Mouse (Mus musculus) right cerebral cortex, postnatal 4 days (tissue): ENCODE data around the gene Acer3.

ENCODE experiments used
- DNase-seq: peaks from one replicate; pipeline ENCODE4 v3.0.0-alpha.2; 2022

Acer3 gene

DNA sequence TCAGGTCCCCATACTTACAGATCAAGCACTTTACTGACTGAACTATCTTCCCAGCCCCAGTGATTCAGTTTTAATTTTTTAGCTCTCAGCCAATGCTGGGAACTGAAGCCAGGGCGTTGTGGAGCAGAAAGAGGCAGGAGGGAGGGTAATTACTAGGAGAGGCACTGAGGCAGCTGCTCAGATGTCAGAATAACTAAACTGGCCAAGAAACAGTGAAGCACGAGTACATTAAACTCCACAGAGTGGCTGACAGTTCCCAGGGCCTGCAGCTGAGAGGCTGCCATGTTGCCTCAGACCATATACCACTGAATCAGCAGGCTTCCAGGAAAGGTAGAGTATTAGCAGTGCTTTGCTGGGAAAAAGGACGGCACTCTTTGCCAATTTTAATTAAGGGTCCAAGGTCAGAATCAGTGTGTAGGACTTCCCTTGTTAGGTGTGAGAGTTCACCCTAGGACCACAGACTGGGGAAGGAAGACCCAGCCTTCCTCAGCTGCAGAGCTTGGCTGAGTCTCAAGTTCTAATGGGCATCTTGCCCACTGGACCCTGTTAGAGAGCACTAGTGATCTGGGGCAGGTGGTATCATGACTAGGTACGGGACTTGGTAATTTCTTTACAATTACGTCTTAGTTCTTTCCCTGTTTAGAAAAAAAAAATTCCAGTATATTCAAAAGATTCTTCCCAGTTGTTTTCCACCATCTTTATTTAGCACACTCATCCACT, 11.8 kb upstream of the Acer3 start:
- no peak for DNase-seq

DNA sequence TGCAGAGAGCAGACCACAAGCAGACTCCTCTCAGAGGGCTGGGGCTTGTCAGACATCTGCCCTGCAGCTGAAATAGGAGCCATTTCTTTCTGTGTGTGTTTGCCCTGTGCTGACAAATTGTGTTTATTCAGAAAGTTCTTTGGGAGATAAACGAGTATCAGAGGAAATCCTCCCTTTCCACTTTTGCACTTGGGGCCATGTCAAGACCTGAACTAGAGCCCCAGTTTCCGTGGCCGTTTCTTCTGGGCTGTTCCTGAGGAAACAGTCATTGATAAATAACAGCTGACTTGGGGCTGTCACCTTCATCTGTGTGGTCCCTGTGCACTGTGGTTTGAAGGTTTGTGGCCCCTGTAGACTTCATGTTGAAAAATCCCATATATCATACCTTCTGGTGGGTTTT, 10.9 kb upstream of the Acer3 start:
- DNase-seq, result no peak

DNA sequence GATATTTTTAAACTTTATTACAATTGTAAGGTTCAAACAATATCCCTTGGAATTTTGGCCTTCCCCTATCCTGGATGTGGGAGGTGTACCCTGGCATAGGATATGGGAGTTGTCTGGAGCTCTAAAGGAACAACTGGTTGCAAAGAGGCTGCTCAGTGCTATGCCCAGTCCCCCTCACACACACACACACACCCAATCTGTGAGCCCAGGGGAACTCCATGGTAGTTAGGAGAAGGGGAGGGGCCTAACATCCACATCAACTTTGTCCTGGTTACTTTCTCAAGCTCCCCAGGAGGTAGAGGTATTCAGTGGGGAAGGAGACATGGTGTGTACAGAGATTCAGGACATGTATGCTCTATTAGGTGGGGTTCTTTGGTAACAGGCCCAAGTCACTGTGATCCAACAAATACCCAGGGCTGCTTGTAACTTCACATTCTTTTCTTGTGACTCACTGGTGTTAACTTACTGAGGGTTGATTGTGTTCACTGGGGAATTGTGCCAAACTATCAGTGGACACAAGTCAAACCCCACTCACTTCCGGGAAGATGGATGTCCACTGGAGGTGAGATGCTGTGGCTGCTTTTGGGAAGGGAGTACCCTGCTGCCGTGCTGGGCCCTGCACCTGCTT, 9.5 kb upstream of the Acer3 start:
- no peak for DNase-seq

DNA sequence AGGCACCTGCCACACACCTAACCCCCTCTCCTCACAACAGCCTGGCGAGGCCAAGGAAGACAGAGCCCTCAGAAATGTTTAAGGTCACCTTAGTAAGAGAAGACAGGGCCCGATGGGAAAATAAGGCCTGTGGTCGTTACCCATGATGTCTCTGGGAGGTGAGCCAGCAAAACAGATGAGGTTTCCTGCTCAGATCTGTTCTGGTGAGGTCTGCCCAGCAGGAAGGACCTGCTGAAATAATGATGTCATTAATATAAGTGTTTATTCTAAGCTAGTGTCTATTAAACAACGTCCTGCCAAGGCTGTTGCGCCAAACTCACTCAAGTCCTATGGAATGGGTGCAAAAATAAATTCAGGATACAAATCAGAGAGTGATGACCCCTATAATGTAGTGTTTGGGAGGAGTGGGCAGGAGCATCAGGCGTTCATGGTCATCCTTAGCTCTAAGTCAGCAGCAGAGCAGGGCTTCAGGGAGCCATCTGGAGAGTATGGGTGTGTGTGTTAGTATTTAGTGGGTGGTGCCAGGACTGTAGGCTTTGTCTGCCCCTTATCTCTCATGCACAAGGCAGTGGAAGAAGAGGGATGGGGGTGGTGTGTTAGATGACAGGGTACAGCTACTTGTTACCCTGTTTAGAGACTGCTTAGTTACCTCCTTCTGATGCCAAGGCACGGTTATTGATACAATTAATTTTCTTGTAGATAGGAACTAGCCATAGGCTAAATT, 8.8 kb upstream of the Acer3 start:
- DNase-seq, result no peak

DNA sequence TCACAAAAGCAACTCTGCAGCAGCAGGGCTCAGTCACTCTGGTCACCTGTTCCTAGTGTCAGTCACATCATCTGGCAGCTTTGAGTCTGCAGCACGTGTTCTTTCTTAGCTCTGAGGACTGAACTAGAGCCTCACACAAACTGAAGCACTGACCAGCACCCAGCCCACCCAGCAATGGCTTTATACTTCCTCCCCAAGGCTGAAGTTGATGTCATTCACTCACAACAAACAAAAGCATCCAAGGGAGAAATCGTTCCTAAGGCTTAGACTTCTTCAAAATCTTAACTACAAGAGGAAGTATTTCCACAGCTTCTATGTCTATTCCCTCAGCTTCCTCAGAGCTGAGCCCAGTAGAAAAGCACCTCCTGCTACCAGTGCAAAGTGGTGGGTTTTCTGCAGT, 7.3 kb upstream of the Acer3 start:
- no peak for DNase-seq

DNA sequence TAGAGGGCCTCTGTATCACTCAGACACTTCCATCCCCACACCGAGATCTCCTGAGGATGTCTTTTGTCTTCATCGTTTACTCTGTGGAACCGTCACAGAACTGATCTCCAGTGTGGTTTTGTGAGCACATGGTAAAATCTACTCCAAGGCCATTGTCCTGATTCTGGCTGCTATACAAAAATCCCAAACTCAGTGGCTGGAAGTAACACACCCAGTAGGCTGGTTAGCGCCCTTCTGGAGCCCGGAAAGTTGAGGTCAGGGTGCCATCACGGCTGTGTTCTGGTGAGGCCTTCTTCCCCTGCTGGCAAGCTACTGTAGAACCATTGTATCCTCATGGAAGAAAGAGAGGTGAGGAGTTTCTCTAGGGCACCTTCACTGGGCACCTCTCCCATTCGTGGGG, 5.0 kb upstream of the Acer3 start:
- DNase-seq, result no peak

DNA sequence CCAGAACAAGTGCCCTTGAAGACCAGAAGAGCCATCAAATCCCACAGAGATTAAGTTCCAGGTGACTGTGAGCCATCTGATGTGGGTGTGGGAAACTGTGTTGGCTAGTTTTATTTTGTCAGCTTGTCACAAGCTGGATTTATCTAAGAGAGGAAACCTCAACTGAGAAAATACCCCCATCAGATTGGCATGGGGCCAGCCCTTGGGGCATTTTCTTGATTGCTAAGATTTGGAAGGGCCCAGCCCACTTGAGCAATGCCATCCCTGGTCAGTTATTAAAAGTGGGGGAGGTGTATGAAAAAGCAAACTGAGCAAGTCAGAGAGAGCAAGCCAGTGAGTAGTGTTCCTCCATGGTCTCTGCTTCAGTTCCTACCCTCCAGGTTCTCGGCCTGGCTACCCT, 3.2 kb upstream of the Acer3 start:
- DNase-seq, result no peak

DNA sequence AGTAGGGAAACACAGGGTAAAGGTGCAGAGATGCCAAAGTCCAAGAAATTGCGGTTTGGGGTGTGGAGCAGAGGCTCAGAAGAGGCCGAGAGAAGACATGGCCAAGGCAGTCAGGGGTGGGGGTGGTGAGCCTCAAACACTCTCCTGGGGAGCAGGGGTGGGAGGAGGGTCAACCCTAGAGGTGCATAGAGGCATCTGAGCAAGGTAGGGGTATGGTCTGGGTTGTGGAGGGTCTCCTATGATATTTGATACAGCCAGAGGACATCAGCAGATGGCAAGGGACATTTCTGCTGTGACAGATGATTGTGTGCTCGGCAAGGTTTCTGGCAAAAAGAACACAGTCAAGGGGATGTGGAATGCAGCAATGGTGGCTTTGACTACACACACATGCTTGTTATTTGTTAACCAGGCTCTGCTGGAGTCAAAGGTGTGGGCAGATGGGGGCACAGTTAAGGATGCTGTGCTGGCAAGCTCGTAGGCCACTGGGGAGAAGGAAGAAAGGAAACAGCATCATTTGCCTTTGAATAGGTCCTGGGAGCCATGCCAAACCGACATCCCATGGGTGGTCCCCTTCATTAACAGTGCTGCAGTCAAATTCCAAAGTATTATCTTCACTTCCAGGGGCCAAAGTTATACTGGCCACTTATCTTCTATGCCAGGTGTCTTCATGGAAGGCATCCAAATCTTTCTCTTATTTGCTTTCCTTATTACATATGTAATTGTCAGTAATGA, 2.4 kb upstream of the Acer3 start:
- DNase-seq, result peak; percentile 52

DNA sequence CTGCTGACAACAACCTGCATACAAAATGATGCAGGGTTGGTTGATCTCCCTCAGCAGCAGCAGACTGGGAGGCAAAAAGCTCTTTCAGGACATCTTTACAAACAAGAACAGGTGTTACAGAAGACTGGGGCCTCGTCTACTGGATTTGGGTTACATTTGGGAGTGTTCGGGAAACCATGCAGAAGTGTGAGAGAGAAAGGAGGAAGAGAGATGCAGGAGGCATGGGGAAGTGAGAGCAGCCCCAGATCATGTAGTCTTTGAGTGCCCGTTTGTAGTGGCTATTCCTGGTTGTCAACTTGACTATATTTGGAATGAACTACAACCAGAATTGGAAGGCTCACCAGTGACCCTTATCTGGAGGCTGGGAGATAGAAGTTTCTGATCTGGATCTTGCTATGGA, 1.4 kb upstream of the Acer3 start:
- DNase-seq, result no peak

DNA sequence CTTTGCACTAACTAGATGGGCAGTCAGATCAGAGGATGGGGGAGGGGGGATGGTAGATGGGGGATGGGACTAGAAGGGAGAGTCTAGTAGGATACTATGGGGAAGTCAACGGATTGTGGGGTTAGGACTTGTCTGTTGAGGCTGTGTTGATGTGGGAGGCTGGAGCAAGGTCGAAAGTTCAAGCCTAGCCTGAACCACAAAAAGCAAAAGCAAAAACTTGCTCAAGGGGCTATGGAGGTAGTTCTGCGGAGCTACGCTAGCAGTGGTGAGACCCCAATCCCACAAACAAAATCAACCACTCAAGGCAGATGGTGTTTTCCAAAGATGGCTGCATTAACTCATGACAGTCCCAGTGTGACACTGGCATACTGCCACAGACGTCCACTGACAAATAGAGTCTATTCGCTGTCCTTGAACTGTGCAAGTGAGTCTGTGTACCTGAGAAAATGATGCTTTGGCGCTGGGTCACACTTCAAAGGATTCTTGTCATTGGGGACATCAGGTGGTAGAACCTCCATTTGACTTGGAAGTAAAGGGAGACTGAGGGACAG, 927 bp downstream of the Acer3 start:
- DNase-seq, result no peak

DNA sequence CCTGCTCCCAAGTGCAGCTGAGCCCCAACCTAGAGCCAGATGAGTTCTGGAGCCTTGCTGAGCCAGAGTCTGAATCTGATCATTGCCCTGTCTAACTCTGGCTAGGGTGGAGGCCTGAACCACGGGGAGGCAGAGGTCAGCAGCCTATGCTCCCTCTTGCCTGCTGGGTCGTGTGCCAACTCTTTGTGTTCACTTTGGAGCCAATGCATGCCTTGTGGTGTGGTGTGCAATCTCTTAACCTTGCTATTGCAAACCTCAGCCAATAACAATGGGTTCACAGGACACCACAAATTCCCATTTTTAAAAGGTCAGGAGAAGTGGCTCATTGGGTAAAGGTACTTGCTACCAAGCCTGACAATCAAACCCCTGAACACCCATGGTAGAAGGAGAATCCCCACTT, 4.4 kb downstream of the Acer3 start:
- no peak for DNase-seq

DNA sequence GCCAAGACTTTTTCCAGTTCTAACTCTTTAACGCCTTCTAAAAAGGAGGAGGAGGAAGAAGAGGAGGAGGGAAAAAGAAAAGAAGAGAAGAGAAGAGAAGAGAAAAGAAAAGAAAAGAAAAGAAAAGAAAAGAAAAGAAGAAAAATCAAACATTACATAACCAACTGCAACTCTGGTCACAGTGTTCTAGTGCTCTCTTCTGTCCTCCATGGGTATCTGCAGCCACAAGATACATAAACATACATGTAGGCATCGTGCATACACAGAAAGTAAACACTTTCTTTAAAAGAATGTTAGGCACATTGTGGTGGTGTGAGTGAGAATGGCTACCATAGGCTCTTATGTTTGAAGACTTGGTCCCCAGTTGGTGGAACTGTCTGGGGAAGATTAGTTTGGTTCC, 5.9 kb downstream of the Acer3 start:
- no peak for DNase-seq

DNA sequence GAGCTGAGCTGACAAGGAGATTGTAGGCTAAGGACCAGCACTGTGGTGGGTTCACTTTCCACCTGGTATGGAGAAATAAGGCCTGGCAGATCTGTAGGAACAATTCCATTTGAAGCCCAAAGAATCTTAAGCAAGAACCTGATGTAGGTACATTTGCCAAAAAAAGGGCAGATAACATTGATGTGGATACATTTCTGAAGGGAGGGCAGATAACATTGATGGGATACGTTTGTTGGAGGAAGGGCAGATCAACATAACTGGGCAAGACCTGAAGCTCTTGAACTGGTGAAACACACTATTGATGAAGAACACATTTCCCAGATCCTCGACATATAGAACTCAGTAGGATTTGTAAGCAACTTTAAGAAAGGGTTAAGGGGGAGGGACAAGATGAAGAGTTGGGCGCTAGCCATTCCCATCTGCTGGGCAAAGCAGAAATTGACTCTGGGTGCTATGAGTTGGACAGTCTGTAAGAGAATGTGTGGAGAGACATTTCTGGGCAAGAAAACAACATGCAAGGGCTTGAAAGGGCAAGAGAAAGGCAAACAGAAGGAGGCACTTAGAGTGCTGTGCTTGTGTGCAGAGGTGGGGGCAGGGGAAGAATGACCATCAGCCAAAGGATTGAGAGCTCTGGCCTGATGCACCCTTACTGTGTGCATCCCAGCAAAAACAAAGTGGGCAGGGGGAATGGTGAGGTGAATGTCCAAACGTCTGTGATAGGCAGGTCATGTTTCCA, 8.7 kb downstream of the Acer3 start:
- DNase-seq, result no peak

DNA sequence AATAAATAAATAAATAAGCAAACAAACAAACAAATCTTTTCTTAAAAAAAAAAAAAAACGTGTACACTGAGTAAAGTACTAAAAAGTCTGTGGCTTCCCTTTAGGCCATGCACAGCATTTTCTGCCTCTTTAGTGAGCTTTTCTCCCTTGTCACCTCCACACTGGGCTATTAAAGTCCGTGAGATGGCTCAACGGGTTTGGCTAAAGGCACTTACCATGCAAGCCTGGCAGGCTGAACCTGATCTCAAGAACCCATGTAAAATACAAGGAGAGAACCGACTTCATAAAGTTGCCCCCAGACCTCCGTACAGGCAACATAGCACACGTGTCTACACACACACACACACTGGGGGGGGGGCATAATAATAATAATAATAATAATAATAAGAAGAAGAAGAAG, 10.7 kb downstream of the Acer3 start:
- no peak for DNase-seq

DNA sequence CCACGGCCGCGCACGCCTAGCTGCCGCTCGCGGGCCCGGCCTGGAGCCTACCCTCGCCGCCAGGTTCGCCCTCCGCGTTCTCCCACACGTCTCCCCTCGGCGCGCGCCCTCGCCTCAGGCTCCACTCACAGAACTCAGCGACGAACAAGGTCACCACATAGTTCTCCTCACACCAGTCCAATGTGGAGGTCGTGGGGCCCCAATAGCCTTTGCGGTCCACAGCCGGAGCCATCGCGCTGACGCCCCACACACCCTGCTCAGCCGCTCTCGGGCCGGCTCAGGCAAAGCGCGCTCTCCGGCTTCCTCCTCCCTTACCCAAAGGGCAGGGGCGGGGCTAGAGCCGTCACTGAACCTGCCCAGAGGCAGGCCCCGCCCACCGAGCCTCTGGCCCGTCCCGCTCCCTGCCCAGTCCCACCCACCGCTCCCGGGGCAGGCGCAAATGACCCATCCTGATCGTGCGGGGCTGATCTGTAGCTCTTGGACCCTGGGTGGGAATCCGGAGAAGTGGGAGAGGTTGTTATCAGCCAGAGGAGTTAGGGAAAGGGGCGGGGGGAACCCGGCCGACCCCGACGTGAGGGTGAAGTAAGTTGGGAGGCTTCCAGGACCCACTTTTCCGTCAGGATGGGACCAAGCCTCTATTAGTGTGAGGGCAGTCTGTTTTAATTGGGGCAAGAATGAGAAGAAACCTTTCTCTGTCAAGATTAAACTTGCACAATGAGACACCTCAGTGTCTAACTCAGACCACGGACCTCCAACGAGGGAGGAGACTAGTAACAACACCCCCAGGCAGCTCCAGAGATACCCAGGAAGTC, 11.6 kb downstream of the Acer3 start:
- peak; percentile 81 for DNase-seq

DNA sequence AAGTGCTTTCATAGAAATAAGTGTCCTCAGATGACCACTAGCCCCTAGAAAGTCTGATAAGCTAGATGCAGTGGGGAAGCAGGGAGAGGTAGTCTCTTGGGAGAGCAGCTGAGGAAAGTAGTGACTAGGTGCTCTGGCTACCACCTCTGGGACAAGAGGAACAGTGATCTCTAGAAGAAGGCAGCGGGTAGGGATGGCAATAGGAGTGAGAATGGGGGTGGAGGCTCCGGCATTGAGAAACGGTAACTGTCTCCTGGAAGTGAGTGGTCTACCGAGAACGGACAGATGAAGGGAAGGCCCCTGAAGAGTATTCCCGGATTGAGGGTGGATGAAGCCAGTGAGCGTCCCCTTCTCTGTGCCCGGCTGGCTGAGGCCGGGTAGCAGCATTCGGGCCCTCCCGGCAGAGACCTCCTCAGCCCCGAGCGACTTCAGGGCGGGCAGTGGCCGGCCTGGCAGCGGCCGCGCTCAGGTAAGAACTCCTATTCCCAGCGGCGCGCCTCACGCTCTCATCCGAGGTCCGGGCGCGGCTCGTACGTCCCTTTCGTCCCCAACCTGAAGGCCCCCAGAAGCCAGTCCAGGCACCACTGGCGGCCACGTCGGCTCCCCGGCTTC, 12.3 kb downstream of the Acer3 start:
- peak; percentile 8 for DNase-seq

DNA sequence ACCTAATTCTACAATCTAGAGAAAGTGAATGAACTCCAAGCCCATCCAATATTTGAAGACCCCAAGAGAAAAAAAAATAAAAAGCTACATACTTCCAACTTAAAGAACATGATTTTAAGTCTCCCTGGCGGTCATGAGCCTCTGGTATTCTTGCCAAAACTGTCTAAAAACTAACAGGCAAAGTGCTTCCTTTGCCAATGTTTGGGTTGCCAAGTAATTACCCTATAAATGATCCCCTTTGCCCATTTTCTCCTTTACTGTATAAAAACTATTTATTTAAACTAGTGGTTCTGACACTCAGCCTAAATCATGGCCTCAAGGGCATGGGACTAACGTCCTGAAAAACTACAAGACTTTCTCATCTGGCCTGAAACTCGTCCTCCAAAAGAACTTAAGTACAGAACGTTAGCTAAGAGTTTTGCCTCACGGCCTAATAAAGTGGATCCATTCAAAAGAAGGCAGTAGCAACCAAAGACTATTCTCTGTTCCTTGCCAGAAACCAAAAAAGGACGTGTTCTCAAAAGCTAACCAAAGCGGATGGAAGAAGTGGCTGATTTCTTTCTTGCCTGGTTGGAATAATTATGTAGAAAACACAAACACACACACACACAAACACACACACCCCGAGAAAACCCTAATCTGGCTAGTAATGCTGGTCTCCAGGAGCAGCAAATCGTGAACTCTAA, 12.9 kb downstream of the Acer3 start:
- no peak for DNase-seq

DNA sequence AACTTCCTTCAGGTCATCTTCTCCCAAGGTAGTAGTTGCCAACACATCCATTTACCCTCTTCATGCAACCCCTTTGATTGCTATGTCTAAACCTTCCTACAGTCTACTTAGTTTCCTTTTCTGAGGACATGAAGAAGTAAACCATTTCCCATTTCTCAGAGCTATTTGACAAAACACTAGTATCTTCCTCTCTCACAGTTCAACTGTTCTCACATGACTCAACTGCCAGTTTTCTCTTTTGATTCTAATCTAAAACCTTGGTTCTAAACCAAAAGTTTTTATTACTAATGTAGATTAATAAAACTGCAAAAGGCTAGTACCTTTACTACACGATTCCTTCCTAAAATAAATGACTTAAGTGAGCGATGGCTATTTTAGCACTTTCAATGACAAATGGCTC, 13.6 kb downstream of the Acer3 start:
- no peak for DNase-seq

DNA sequence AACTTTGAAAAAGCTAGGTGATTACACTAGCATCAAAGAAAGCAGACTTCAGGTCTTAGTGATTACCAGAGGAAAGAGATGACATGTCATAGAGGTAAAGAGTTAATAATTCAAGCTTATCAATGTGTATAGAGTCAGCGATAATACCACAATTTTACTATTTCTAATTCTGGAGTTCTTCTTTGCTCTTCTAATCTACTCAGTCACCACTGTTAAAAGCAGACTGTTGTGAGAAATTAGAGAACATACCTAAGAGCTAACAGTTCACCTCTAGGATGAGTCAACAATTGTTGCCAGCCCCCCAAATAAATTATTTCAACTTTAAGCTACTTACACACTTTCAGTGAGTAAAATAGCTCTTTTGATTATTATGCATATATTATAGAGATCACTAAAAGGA, 28.1 kb downstream of the Acer3 start:
- no peak for DNase-seq

DNA sequence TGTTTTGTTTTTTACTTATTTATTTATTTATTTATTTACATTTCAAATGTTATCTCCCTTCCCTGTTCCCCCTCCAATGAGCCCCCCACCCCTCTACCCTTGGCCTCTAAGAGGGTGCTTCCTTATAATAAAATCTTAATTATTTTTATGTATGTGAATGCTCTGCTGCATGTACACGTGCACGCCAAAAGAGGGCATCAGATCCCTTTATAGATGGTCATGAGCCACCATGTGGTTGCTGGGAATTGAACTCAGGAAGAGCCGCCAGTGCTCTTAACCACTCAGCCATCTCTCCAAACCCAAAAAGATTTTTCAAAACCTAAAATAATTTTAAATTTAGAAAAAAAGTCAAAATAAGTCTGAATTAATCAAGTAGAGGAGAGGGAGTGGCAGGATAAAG, 31.4 kb downstream of the Acer3 start:
- DNase-seq, result no peak

DNA sequence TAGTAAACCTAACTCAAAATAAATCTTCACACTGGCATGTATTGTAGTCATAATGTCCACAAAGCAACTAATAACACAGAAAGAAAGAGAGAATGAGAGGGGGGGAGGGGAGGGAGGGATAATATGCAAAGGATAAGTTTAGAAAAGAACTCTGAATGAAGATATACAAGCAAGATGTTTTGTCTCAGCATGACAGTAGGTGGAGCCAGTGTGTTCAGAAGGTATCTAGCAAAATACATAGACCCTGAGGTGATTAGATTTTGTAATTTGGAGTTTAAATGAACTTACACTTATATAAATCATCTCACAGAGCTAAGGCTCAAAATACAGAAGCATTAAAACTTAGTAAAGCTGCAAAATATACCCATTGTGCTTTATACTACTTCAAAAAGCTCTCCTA, 44.7 kb downstream of the Acer3 start:
- no peak for DNase-seq
